Mouse (Mus musculus): ENCODE data around the gene Klk1b24.
"Not testable (repeated sequence)": the region's sequence is repeated elsewhere in the genome, so short reads cannot be mapped to it uniquely, and the experiment has no call there.

Klk1b24 gene

DNA sequence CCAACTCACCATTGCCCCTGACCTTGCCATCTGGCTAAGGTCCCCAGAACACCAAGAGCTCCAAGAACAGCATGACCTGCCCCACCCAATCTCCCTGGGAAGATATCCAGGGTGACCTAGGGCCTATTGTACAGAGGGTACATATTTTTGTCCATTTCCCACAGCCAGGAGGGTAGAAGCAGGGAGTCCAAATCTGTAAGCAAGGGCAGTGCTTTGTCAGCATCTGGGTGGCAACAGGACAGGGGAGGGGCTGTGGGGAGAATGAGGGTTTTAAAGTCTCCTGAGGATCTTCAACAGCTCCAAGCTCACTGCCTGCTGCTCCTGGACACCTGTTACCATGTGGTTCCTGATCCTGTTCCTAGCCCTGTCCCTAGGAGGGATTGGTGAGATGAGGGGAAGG, at the start of gene Klk1b24:
Gene Klk1b24 (plus strand): TSS at position 301 of the 400 bp plus-strand sequence.
- not testable (repeated sequence) for DNase-seq

DNA sequence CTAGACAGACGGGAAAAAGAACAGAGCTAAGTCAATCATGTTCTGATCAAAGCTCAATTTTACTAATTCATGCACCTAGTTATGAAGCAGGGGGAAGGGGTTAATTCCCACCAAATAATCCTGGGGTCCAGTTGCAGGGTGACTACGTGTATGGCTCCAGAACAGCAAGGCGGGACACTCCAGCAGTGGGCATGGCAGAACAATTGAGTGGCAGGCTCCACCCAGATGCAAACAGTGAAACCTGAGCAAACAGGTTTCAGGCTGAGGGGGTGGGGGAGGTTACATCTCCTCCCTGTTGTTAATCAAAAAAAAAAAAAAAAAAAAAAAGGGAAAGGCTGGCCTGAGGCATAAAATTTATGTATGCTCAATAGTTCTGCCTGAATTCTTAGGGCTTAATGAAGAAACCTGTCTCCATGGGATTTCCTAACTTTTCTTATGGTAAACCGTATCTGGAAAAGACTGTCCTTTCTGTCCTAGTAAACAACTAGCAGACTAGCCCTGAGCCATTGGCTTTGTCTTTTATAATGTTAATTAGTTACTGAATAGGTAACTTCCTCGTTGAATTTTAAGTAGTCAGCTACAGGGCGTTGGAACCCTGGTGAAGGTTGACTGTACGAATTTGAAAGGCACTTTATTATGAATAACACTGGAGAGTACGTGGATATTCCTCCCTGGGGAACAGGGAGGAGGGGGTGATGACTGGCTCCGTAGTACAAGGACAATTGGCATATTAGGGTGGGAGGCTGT, 8.6 kb upstream of the Klk1b24 start:
- no peak for DNase-seq

DNA sequence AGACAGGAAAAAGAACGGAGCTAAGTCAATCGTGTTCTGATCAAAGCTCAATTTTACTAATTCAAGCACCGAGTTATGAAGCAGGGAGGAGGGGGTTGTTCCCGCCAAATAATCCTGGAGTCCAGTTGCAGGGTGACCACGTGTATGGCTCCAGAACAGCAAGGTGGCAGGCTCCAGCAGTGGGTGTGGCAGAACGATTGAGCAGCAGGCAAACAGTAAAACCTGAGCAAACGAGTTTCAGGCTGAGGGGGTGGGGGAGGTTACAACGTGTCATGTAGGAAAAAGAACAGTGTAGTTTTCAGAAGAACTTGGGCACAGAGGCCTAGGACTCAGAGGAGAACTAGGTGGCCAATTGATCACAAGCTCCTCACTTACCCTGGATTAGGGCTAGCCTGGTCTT, 1.5 kb upstream of the Klk1b24 start:
- not testable (repeated sequence) for DNase-seq

DNA sequence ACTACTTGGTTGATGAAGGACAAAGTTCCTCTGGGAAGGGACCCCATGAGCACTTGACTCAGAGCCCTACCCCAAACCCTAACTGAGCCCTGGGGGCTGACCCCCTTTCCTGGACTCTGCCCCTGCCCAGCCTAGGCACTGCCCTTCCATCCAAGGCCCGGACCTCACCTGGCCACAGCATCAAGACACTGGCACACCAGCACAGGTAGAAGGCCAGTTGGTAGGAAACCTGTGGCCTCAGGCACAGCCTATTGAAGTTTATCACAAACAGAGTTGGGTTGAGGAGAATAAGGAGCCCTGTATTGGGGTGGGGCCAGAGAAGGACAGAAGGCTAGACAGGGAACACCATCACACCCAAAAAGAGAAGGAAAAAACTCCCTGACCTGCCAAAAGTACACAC, 5.4 kb downstream of the Klk1b24 start:
- not testable (repeated sequence) for DNase-seq

DNA sequence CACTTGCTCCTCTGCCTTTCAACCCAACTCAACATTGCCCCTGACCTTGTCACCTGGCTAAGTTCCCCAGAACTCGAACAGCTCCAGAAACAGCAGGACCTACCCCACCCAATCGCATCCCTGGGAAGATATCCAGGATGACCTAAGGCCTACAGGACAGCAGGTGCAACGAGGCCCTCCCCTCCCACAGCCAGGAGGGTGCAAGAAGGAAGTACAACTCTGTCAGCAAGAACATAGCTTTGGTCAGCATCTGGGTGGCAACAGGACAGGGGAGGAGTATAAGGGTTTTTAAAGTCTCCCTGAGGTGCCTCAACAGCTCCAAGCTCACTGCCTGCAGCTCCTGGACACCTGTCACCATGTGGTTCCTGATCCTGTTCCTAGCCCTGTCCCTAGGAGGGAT, 9.9 kb downstream of the Klk1b24 start, which contains the start of gene Klk1b3:
Gene Klk1b3 (plus strand): TSS at position 301 of the 400 bp plus-strand sequence.
- no peak for DNase-seq

DNA sequence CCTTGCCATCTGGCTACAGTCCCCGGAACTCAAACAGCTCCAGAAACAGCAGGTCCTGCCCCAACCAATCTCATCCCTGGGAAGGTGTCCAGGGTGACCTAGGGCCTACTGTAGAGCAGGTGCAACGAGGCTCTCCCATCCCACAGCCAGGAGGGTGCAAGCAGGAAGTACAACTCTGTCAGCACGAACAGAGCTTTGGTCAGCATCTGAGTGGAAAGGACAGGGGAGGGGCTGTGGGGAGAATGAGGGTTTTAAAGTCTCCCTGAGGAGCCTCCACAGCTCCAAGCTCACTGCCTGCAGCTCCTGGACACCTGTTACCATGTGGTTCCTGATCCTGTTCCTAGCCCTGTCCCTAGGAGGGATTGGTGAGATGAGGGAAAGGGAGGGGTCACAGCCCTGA, 19.1 kb downstream of the Klk1b24 start, which contains the start of gene Klk1b4:
Gene Klk1b4 (plus strand): TSS at position 301 of the 400 bp plus-strand sequence.
- not testable (repeated sequence) for DNase-seq

DNA sequence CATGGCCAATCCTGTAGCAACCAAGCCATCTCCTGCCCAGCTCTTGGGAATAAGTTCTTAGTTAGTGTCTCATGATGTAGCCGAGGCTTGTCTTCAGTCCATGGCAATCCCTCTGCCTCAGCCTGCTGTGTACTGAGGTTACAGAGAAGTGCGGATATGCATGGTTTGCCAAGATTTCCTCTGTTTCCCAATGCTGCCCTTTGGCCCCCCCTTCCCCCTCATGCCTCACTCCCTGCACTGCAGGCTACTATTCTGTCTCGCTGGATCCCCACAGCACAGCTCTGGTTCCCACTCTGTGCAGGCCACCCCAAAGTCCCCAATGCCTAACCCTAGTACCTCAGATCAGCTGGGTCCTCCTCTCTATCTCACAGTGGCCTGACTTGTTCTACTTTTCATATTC, 20.3 kb downstream of the Klk1b24 start:
- DNase-seq = no peak

DNA sequence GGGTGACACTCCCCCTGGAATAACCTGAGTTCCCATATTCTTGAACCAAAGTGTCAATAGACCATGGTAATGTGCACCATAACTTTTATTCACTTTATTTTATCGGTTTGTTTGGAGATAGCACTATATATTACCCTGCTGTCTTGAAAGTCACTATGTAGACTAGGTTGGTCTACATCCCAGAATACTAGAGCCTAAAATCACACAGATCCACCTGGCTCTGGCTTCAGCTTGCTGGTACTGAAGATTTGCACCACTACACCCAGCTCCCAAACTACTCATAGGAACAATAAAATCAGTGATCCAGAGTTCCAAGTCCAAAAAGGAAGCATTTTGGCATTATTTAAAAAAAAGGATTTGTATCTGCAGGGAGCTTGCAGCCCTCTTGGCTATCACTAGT, 27.6 kb downstream of the Klk1b24 start, which contains the start of gene Klk1b5:
Gene Klk1b5 (plus strand): TSS at position 301 of the 400 bp plus-strand sequence.
- DNase-seq = no peak

DNA sequence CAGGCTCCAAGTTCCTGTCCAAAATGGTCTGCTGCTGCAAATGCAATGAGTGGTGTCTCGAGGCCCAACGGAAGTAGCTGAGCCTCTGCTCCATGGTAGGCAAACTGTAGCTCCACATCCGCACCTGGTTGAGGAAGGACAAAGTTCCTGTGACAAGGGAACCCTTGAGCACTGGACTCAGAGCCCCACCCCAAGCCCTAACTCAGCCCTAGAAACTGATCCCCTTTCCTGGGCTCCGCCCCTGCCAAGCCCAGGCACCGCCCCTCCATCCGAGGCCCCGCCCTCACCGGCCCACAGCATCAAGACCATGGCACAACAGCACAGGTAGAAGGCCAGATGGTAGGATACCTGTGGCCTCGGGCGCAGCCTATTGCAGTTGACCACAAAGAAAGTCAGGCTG, 33.6 kb downstream of the Klk1b24 start:
- not testable (repeated sequence) for DNase-seq

DNA sequence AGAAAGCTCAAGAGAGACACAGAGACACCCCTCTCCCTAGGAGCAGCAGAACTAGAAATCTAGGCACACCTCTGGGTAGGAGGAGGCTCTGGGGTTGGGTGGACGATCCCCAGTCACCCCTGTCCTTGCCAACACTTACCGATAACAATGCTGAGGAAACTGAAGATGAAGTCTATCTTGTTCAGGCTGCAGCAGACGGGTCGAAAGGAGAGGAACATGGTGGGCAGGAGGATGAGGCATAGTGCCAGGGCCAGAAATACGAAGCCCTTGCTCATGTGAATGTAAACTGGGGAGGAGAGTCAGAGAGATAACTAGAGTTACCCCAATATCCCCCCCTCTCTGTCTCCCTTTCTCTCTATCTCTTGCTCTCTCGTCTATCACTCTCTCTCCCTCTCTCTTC, 34.3 kb downstream of the Klk1b24 start:
- DNase-seq = not testable (repeated sequence)

DNA sequence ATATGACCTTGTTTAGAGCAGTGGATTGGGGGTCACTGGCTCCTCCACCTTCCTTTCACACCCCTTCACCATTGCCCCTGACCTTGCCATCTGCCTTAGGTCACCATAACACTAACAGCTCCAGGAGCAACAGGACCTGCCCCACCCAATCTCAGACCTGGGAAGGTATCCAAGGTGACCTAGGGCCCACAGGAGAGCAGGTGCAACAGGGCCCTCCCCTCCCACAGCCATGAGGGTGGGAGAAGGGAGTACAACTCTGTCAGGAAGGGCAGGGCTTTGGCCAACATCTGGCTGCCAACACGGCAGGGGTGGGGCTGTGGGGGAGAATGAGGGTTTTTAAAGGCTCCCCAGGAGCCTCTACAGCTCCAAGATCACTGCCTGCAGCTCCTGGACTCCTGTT, 37.0 kb downstream of the Klk1b24 start, which contains the start of gene Klk1:
Gene Klk1 (plus strand): TSS at position 285 of the 400 bp plus-strand sequence.
- DNase-seq = no peak

DNA sequence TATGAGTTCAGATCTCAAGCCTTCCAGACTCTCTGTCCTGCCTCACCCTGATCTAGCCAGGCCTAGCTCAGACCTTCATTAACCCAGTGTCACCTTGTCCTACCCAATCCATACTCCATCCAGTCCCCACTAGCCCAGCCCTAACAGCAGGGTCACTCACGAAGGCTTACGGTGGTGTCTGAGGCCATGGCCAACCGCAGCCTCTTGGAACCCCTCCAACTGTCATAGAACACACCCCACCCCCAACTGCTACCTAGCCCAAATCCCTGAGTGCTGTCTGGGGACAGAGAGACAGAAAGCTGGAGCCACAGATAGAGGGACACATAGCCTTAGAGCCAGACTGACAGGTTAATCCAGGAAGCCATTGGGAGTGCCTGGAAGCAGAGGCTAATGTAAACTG, 47.9 kb downstream of the Klk1b24 start, which contains the start of gene Gm36864:
Gene Gm36864 (plus strand): TSS at position 269 of the 400 bp plus-strand sequence.
- no peak for DNase-seq

DNA sequence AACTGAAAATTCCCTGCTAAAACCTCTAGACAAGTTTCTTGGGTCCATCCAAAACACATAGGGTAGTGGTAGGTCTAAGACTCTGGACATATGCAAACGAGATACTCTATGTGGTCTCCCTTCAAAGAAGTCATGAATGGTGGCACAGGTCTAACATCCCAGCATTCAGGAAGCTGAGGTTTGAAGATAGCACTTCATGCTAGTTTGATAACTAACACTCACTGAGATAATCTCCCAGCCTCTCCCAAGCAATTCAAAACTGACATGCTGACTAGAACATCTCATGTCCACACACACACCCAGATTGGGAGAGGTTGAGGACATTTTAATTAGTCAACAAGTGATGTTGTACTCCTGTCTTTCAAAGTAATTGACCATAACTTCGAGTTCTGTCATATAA, 51.9 kb downstream of the Klk1b24 start:
- no peak for DNase-seq

DNA sequence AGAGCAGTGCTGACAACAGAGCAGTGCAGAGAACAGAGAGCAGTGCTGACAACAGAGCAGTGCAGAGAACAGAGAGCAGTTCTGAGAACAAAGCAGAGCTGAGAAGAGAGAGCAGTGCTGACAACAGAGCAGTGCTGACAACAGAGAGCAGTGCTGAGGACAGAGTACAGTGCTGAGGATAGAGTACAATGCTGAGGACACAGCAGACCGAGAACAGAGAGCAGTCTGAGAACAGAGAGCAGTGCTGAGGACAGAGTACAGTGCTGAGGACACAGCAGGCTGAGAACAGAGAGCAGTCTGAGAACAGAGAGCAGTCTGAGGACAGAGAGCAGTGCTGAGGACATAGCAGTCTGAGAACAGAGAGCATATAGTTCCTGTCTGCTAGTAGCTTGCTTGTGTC, 52.7 kb downstream of the Klk1b24 start:
- DNase-seq = no peak

DNA sequence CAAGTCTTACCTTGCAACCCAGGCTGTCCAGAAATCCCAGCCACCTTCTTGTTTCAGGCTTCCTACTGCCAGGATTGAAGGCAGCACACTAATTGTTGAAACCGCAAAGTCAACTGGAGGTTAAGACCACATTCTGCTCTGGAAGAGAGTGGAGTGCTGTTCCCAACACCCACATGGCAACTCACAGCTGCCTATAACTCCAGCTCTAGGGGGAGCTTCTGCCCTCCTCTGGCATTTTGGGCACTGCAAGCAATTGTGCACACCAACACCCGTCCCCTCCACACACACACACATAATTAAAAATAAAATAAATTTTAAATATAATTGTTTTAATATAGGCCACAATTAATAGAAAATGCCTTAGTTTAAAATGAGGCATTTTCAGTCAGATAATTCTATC, 53.1 kb downstream of the Klk1b24 start:
- DNase-seq = no peak

Data from retina, postnatal 1 day (tissue).